Mouse (Mus musculus) adrenal gland, adult (tissue): Measurements from ENCODE around the gene H2-Ab1.
A peak's percentile ranks its signal among the peaks of the same experiment; 100 is the strongest.

Source experiments
- DNase-seq, 2 experiments: peaks; one replicate each; pipeline ENCODE4 v3.0.0; 2022 to 2023; ENCODE audit warnings: low spot score in 1 of 2; ENCODE audit not compliant: inconsistent age in 2 of 2

Gene H2-Ab1

DNA sequence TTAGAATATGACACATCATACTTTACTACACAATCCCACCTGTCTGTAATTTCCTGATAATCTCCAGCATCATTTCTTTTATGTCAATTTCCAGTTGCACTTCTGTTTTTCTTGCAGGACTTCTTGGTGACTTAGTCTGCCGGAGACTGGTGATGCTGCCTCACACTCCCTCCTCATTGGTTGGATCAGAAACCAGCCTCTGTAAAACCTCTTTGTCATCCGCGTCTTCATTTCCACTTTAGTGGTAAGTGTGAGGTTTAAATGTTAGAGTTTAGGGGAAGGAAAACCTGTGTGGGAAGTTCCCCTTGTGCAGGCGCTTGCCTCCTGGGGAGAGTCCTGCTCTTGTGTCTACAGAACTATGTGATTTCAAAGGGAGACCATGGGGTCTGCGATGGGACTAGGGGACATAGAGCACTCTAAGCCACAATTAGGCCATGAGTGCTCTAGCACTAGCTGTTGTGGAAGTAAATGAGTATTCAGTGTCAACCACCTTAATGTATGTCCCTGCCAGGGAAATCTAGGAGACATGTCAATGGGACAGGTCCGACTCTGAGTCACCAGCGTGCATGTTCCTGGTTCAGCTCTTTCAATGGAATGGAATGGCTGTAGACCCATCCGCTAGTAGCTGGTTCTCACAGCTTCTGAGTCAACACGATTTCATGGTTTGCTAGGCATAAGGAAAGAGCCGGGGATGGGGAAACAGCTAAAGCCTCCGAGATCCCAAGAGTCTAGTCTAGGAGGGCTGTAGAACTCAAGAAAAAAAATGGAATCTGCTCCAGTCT lies at the start of gene H2-Ab1:
Gene H2-Ab1, plus strand, starts transcription at position 96 of the 782 bp plus-strand sequence.
- DNase-seq, result peak; percentile 81 to 95

GRCm38 (mm10) chr17:34207866-34208265 lies 49.6 kb upstream of the H2-Ab1 start:
- DNase-seq, result no peak

- peak in 1 of 2 experiments; percentile 16 for DNase-seq
Observed at GRCm38 (mm10) chr17:34208421-34208820, 49.1 kb upstream of the H2-Ab1 start.

GRCm38 (mm10) chr17:34209680-34210079 lies 47.8 kb upstream of the H2-Ab1 start:
- peak; percentile 23 to 49 for DNase-seq

GRCm38 (mm10) chr17:34210599-34210998 lies 46.9 kb upstream of the H2-Ab1 start:
- DNase-seq, result peak; percentile 88 to 89

DNA sequence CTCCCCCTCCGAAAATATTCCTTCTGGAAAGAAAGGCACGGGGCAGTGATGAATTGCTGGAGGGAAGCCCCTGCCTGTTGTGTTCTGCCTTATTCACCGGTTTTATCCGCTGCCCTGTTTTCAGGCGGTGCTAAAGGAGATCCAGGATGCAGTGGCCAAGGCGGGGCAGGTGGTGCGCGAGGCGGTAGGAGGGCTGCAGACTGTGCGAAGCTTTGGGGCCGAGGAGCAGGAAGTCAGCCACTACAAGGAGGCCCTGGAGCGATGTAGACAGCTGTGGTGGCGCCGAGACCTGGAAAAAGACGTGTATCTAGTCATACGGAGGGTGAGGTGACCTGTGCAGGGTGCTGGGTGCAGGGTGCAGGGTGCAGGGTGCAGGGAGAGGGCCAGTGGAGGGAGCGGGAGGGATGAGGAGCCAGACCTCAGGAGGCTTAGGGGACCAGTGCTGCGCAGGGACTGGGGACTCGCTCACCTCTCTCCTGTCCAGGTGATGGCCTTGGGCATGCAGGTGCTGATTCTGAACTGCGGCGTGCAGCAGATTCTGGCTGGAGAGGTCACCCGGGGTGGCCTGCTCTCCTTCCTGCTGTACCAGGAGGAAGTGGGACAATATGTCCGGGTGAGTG lies 45.6 kb upstream of the H2-Ab1 start:
- peak; percentile 14 to 27 for DNase-seq

DNA sequence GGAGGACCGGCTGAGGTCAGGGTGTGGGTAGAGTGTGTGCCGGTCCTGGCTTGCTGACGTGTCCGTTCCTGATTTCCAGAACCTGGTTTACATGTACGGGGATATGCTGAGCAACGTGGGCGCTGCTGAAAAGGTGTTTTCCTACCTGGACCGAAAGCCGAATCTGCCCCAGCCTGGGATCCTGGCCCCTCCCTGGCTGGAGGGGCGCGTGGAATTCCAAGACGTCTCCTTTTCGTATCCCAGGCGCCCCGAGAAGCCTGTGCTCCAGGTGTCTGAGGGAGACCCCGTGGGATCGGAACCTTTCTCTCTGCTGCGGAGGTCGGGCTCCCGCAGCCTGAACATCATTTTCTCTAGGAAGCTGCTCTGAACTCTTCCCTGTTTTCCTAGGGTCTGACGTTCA lies 43.6 kb upstream of the H2-Ab1 start:
- DNase-seq, result peak in 1 of 2 experiments; percentile 21

GRCm38 (mm10) chr17:34215176-34215575 lies 42.3 kb upstream of the H2-Ab1 start:
- peak in 1 of 2 experiments; percentile 16 for DNase-seq

DNA sequence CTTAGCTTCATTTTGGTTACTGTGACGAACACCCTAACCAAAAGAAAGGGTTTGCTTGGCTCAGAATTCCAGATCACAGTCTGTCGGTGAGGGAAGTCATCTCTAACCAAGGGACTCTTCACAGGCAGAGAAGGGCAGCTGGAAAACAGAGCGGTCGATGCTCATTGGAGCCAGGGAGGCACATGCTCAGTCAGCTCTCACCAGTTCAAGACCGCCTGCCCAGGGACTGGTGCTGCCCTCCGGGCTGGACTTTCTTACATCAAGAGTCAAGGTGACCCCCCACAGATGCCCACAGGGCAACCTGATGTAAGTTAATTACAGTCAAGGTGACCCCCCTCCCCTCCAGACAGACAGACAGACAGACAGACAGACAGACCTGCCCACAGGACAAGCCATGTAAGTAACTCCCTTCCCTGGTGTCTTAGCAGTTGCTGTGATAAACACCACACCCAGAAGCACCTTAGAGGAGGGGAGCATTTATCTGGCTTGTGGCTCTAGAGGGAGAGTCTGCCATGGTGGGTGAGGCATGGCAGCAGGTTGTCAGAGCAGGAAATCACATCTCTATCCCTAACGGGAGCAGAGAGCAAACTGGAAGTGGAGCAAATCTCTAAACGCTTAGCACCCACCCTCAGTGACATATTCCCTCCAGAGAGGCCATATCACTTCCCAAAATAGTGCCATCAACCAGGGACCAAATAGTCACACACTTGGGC lies 40.1 kb upstream of the H2-Ab1 start:
- DNase-seq, result peak; percentile 1 to 17

DNA sequence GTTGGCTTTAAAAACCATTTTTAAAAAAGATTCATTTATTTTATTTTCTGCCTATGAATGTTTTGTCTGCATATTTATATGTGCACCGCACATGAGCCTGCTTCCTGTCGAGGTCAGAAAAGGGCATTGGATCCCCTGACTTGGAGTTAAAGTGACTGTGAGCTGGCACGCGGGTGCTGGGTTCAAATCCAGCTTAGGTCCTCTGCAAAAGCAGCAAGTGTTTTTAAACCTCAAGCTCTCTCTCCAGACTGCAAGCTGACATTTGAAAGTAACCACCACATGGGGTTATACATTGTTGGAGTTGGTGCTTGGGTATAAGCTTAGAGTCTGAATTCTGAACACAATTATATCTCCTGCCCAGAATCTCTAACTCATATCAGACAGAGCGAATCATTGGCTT lies 39.5 kb upstream of the H2-Ab1 start:
- DNase-seq, result peak; percentile 3 to 21

GRCm38 (mm10) chr17:34218675-34219074 lies 38.8 kb upstream of the H2-Ab1 start:
- DNase-seq, result peak; percentile 61 to 88

- DNase-seq, result peak; percentile 59 to 82
Observed at GRCm38 (mm10) chr17:34219096-34219495, 38.4 kb upstream of the H2-Ab1 start.

- DNase-seq, result peak in 1 of 2 experiments; percentile 87
Observed at GRCm38 (mm10) chr17:34219801-34220200, 37.7 kb upstream of the H2-Ab1 start.

DNA sequence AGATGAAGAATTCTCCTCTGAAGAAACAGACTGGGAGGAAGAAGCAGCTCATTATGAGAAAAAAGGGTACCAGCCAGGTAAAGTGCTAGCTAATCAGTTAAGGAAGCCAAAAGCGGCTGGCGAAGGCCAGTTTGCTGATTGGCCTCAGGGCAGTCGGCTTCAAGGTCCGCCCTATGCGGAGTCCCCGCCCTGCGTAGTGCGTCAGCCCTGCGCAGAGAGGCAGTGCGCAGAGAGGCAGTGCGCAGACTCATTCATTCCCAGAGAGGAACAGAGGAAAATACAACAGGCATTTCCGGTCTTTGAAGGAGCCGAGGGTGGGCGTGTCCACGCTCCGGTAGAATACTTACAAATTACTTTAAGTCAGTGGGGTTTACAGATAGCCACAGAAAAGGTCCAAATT lies 37.1 kb upstream of the H2-Ab1 start:
- peak in 1 of 2 experiments; percentile 34 for DNase-seq

DNA sequence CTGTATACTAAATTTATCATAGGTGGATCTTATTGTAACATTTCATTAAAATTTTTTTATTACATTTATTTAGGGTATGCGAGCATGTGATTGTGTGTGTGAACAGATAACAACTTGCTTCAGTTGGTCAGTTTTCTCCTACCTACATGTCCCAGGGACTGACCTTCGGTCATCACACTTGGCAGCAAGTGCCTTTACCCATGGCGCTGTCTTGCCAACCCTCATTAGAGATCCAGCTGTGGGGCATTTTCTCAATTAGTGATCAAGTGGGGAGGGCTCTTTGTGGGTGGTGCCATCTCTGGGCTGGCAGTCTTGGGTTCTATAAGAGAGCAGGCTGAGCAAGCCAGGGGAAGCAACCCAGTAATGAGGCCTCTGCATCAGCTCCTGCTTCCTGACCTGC lies 32.7 kb upstream of the H2-Ab1 start:
- peak in 1 of 2 experiments; percentile 12 for DNase-seq

DNA sequence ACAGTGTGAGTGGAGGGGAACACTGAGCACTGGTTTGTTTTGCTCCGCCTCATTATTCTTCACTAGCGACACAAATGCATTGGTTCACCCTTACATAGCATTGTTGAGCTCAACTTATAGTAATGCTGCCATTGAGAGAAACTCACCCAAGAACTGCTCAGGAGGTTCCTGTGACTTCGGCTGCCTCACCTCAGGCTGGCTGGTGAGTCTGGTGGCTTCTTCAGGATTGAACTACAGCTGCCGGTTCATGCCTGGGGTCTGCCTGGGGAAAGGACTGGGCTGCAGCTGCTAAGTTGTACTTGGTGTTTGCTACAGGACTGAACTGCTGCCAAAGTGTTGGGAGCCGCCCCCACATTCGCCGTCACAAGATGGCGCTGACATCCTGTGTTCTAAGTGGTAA lies 32.1 kb upstream of the H2-Ab1 start:
- DNase-seq, result peak in 1 of 2 experiments; percentile 10

GRCm38 (mm10) chr17:34225911-34226310 lies 31.6 kb upstream of the H2-Ab1 start:
- DNase-seq, result peak in 1 of 2 experiments; percentile 23

DNA sequence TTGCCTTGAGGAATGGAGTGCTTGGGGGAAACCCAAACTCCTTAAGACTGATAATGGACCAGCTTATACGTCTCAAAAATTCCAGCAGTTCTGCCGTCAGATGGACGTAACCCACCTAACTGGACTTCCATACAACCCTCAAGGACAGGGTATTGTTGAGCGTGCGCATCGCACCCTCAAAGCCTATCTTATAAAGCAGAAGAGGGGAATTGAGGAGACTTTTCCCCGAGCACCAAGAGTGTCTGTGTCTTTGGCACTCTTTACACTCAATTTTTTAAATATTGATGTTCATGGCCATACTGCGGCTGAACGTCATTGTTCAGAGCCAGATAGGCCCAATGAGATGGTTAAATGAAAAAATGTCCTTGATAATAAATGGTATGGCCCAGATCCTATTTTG lies 26.5 kb upstream of the H2-Ab1 start:
- DNase-seq, result peak in 1 of 2 experiments; percentile 40

- DNase-seq, result peak in 1 of 2 experiments; percentile 24
Observed at GRCm38 (mm10) chr17:34232021-34232420, 25.5 kb upstream of the H2-Ab1 start.

DNA sequence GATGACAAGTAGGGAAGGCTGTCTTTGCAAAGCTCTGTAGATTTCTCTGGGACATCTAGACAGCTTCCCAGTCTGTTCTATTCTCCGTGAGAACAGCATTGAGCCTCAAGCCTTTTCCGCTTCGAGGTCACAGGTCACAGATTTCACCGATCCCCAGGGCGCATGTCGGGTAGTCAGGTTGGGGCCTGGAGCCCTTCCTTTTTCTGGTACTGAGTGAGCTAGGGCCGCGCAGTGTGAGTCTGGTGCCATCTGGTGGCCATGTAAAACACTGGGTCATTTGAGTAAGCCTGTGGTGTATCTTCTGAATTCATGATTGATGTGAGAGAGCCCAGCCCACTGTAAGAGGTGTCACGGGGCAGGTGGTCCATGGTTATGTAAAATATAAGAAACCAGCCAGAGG lies 22.6 kb upstream of the H2-Ab1 start:
- DNase-seq, result peak; percentile 77 to 92

DNA sequence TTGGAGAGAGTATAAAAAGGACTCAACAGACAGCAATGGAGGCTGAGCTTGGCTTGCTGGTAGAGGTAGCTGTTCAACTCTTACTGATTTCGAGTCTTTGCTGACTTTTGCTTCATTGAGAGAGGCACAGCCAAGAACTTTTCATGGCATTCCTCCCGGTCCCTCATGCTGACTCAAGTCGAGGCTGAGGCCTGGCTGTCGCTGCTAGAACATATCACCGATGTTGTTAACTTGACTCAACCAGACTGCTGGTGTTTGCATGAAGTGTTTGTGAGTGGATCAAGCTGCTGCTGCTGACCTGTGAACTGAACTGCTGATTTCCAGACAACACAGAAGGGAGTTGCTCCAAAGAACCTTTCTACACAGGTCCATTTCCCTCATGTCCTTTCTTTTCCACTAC lies 20.8 kb upstream of the H2-Ab1 start:
- DNase-seq, result no peak

GRCm38 (mm10) chr17:34237741-34238140 lies 19.7 kb upstream of the H2-Ab1 start:
- DNase-seq, result no peak
